Mouse (Mus musculus): ENCODE measurements around the gene Hilpda. TPM values are rescaled to one million over a fixed set of nuclear protein-coding genes. Genes with fewer than 3 reads are reported as not detected.

Hilpda gene
- total RNA-seq, 4 experiments from 2014 or later, result 4.9 to 9.0 (median 6.6) TPM

GRCm38 (mm10) chr6:29276746-29277145 is 4.5 kb downstream of the Hilpda start:
- no peak for DNase-seq (ENCODE audit: low spot score in 2 of 2)

GRCm38 (mm10) chr6:29278513-29279267 is 6.4 kb downstream of the Hilpda start:
- DNase-seq (ENCODE audit: low spot score in 2 of 2), result peak in 1 of 2 experiments; percentile 11

- DNase-seq (ENCODE audit: low spot score in 2 of 2), result no peak
Measured at GRCm38 (mm10) chr6:29279293-29279692, 7.0 kb downstream of the Hilpda start, which contains the start of gene Fam71f2. Gene Fam71f2 (plus strand): TSS chr6:29279593.

- DNase-seq (ENCODE audit: low spot score in 2 of 2), result no peak
Measured at GRCm38 (mm10) chr6:29280671-29281070, 8.4 kb downstream of the Hilpda start.

DNA sequence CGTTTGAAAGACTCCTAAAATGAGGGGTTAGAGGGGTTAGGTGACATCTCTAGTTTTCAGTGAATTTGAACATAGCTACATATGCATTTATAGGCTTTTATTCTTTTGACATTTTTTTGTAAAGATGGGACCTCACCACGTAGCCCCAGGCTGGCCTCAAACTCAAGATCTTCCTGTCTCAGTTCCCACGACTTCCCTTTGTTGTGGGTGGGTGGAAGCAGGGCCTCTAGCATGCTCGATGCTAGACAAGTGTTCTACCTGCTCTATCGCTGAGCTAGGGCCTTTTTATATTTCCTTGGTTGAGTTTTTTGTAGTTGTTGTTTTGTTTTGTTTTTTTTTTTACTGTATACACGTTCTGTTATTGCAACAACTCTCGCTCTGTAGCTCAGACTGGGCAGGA is 14.6 kb downstream of the Hilpda start:
- DNase-seq (ENCODE audit: low spot score in 2 of 2), result no peak

GRCm38 (mm10) chr6:29287481-29287880 is 15.2 kb downstream of the Hilpda start:
- no peak for DNase-seq (ENCODE audit: low spot score in 2 of 2)

- no peak for DNase-seq (ENCODE audit: low spot score in 2 of 2)
Measured at GRCm38 (mm10) chr6:29287944-29288343, 15.7 kb downstream of the Hilpda start.

- no peak for DNase-seq (ENCODE audit: low spot score in 2 of 2)
Measured at GRCm38 (mm10) chr6:29288651-29289050, 16.4 kb downstream of the Hilpda start.

- no peak for DNase-seq (ENCODE audit: low spot score in 2 of 2)
Measured at GRCm38 (mm10) chr6:29299112-29299511, 26.8 kb downstream of the Hilpda start.

DNA sequence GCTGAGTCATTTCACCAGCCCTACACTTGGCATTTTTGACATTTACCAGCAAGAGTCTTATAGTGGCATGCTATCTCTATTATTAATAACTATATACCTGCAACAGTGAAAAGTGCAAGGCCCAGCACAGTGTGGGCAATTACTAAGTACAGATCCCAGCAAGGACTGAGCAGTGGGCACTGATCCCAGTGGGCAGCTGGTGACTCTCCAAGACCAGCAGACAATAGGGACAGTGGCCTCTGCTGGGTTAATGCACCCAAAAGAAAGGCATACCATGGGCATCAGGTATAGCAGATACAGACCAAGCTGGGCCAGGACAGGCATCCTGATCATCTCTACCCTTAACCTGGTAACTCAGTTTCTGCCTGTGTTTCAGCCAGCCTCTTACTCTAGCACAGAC is 31.0 kb downstream of the Hilpda start:
- no peak for DNase-seq (ENCODE audit: low spot score in 2 of 2)

DNA sequence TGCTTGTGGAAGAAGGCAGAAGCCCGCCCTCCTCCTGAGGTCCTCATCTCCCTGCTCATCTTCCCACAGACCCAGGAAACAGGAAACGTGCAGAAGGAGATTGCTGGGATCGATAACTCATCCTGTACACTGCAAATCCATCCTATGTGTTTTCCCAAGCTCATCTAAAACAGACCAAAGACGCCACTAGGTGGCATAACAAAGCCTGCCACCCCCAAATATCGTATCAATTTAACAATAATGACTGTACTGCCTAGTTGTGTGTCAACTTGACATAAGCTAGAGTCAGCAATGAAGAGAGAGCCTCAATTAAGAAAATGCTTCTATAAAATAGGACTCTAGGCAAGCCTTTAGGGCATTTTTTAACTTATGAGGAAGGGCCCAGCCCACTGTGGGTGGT is 31.4 kb downstream of the Hilpda start:
- DNase-seq (ENCODE audit: low spot score in 2 of 2), result no peak

GRCm38 (mm10) chr6:29305462-29305861 is 33.2 kb downstream of the Hilpda start:
- no peak for DNase-seq (ENCODE audit: low spot score in 2 of 2)

DNA sequence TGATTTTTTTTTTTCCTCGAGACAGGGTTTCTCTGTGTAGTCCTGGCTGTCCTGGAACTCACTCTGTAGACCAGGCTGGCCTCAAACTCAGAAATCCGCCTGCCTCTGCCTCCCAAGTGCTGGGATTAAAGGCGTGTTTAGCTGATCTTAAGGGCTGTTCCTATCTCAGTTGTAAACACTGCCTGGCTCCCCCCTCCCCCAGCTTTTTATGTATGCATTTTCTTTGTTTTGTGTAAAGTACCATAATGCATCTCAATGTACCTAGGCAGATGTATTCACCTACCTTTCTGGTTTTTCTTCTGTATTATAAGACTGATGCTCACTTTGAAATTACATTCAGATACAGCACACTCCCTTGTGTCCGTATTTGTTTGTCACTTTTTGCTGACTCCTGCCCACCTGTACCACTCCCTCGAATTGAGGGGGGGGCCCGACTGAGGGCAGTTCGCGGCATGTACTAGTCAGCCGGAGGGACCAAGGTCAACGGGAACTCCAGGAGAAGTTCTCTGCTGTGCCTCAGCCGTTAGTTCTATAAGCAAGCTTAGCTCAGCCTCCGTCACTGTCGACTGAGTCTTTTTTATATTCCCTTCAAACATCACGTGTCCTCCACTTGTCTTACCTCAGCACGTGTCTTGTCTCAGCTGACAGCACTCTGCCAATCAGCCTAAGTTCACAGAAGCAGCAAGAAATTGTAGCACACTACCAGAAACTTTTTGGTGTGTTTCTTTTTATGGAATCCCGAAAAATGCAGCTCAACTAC is 36.7 kb downstream of the Hilpda start:
- no peak for DNase-seq (ENCODE audit: low spot score in 2 of 2)

DNA sequence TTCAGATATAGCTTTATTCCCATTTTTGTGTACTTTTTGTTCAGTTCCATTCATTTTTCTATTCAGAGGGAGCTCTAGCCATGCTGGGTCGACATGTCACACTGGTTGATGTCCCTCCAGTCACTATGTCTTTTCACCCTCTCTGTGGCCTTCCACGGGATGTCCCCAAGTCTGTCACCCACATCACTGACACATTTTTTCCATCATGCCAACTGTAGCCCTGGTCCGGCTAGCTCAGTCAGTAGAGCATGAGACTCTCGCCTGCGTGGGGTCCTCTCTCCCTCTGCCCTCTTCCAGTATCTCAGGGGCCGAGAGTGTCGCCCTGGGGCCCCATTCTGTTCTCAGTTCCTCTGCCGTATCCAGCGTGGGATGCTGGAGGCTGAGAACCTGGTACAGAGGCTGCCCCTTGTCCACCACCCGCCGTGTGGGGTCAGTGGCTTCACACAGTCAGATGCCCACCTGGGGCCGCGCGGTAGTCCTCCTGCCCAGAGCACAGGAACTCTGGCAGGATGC is 41.5 kb downstream of the Hilpda start:
- no peak for DNase-seq (ENCODE audit: low spot score in 2 of 2)

DNA sequence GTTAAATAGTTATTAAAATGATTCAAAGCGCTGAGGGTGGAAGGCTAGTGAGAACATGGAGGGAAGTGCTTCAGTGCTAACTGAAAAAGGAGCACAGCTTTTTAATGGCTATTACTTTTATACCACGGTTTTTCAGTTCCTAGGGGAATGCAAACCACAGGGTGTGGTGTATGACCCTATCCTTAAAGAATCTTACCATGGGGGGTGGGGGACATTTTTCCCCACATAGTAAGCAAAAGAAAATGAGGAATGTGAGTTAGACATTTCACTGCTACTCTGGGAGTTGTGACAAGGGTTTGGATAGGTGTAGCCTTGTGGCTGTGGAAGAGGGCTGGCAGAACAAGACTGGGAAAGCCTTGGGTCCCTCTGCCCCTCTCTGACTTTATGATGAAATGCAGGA is 45.0 kb downstream of the Hilpda start:
- DNase-seq (ENCODE audit: low spot score in 2 of 2), result no peak

DNA sequence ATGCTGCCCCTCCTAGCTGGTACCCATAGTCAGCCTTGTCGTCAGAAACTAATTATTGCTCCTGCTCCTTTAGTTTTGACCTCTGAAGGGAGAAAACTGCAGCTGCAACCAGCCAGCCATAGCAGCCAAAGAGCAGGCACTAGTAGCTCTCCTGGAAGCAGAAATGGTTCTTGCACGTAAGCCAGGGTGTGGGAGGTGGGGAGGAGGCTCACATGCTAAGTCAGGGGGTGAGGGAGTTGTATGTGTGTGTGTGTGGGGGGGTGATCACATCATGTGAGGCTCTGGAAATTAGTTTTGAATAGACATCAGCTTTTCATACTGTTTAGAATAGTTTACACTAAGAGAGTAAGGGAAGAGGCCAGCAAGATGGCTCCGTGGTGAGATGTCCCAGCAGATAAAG is 45.7 kb downstream of the Hilpda start:
- no peak for DNase-seq (ENCODE audit: low spot score in 2 of 2)

GRCm38 (mm10) chr6:29318879-29319278 is 46.6 kb downstream of the Hilpda start, which contains the start of gene Fam71f1:
Gene Fam71f1 (plus strand): TSS chr6:29319140.
- DNase-seq (ENCODE audit: low spot score in 2 of 2), result peak in 1 of 2 experiments; percentile 5

DNA sequence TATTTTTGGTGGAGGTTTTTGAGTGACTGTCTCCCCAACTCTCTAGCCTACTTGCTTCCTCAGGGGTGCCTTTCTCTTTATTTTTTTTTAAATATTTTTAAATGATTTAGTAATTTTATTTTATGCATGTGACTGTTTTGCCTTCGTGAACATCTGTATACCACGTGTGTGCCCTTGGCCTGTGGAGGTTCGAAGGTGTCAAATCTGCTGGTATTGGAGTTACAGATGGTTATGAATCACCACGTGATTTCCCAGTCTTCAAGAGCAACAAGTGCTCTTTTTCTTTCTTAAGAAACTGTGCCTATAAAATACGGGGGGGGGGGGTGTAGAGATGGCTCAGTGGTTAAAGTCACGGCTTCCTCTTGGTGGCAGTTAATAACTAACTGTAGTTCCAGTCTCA is 49.3 kb downstream of the Hilpda start:
- no peak for DNase-seq (ENCODE audit: low spot score in 2 of 2)

DNA sequence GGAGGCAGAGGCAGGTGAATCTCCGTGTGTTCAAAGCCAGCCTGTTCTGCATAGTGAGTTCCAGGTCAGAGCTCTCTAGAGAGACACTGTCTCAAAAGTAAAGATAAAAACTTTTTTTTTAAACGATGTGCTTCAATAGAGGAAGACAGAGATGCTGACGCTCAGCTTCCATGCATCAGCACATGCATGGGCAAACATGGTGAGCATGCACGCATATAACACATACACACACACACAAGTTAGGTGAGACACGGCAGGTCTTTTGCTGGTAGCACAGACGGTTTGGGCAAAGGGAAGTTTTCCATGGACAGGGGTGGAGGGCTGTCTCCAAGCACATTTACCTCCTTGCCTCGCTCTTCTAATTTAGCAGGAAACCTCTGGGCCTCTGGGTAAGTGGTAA is 49.9 kb downstream of the Hilpda start:
- DNase-seq (ENCODE audit: low spot score in 2 of 2), result no peak

- no peak for DNase-seq (ENCODE audit: low spot score in 2 of 2)
Measured at GRCm38 (mm10) chr6:29322735-29323134, 50.4 kb downstream of the Hilpda start.

Measured in layer of hippocampus, adult 8-10 months (tissue).